Mouse (Mus musculus) G1E (cell line): ENCODE measurements around the gene Pnpla2. TPM values are rescaled to one million over a fixed set of nuclear protein-coding genes. Genes with fewer than 3 reads are reported as not detected.

Experiments used
- ATAC-seq: 2 replicates; pipeline ENCODE4 v1.8.0; 2016; ENCODE audit warnings: mild to moderate bottlenecking; ENCODE audit not compliant: insufficient number of reproducible peaks, poor library complexity, low FRiP score, severe bottlenecking; ENCODE audit errors: extremely low read depth
- DNase-seq: peaks from one replicate; pipeline ENCODE4 v3.0.0; 2012; ENCODE audit warnings: low spot score
- H3K27me3 ChIP-seq: 2 replicates; pipeline ENCODE4 v1.6.1; 2012; ENCODE audit warnings: mild to moderate bottlenecking, low read length, inconsistent platforms; ENCODE audit not compliant: insufficient read depth
- H3K36me3 ChIP-seq: replicated peaks from 2 replicates; pipeline ENCODE3; 2012; ENCODE audit warnings: mild to moderate bottlenecking, inconsistent platforms
- H3K4me1 ChIP-seq: 2 replicates; pipeline ENCODE4 v1.6.1; 2012; ENCODE audit warnings: low read depth, low read length, inconsistent platforms, mixed read lengths; ENCODE audit not compliant: insufficient read depth
- H3K4me3 ChIP-seq: 2 replicates; pipeline ENCODE4 v1.5.1; 2012; ENCODE audit warnings: low read depth, mild to moderate bottlenecking, inconsistent platforms, low read length, moderate library complexity, mixed read lengths
- H3K9me3 ChIP-seq: replicated peaks from 2 replicates; pipeline ENCODE4 v1.6.1; 2012; ENCODE audit warnings: inconsistent platforms
- CTCF ChIP-seq: IDR thresholded peaks from 2 replicates; pipeline ENCODE4 v1.5.1; 2012; ENCODE audit warnings: low read depth, low read length, inconsistent platforms, mixed read lengths
- GATA1 ChIP-seq: IDR thresholded peaks from 2 replicates; pipeline ENCODE4 v1.6.1; 2012; ENCODE audit warnings: borderline replicate concordance, low read length, inconsistent platforms, mixed read lengths
- GATA2 ChIP-seq: IDR thresholded peaks from 2 replicates; pipeline ENCODE4 v1.6.1; 2012; ENCODE audit warnings: low read depth, low read length, inconsistent platforms, borderline replicate concordance
- POLR2AphosphoS5 ChIP-seq: IDR thresholded peaks from 2 replicates; pipeline ENCODE4 v1.6.1; 2012; ENCODE audit warnings: low read depth, low read length, inconsistent platforms; ENCODE audit not compliant: insufficient replicate concordance
- TAL1 ChIP-seq: conservative IDR thresholded peaks from 2 replicates; pipeline ENCODE4 v1.6.1; 2012; ENCODE audit warnings: low read depth, low read length, inconsistent platforms, mixed read lengths
- polyA plus RNA-seq: library from polyadenylated mRNA; stranded (reverse); fragments of >175 nt; gene quantifications from 2 replicates; pipeline ENCODE4 v1.2.3, GENCODE M21; 2012
- total RNA-seq, 2 experiments: library from RNA; stranded (forward) in 1 of 2; stranded (reverse) in 1 of 2; fragments of 200-1000 nt in 1 of 2; fragments of >200 nt in 1 of 2; fragmentation: Nextera tagmentation in 1 of 2; gene quantifications; 2 replicates each; pipeline ENCODE4 v1.2.3; 2014 to 2017

Pnpla2 gene
- total and polyA plus RNA-seq, 3 experiments: 9.9 to 50.5 (median 23.6) TPM

DNA sequence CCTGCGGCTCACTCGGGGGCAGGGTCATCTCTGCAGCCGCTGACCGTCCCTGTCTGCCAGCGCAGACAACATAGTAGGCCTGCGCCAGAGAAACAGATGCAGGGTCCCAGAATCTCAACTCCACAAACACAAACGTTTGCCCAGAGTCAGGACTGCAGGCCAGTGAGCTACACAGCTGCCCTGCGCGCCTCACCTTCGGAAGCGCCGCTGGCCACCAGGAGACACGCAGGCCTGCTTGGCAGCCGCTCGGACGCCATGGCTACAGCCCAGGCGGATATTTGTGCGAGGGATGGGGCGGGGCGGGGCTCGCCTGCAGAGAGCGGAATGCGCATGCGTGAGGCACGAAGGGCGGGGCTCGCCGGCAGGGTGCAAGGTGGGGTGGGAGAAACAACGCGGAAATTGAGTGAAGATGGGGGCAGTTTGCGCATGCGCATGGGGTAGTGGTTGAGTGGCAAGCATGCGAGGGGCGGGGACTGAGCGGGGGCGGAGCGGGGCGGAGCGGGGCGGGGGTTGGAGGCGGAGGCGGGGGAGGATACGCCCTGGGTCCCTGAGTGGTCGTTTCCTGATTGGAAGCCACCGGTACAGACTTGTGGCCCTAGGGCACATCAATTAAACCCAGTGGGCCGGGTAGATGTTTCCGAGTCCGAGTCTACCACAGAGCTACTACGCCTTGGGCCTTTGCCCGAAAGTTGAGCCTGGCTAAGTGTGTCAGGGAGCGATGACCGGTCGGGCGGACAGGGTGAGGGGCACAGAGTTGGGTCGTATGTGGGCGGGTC lies 41.0 kb upstream of the Pnpla2 start, which contains the start of gene Gatd1:
Gene Gatd1 (minus strand): TSS at position 328 of the 776 bp plus-strand sequence.
- no peaks in the 10 kb centered on the region for H3K9me3 ChIP-seq
- no peak for TF ChIP-seq GATA1
- TF ChIP-seq TAL1: no peak
- no peak for TF ChIP-seq GATA2
- TF ChIP-seq POLR2AphosphoS5: no peak
- no peak for TF ChIP-seq CTCF
- peaks cover 51% of the 10 kb centered on the region for H3K4me1 ChIP-seq
- ATAC-seq: peak; percentile 88
- peaks cover 34% of the 10 kb centered on the region for H3K36me3 ChIP-seq
- peaks cover 10% of the 10 kb centered on the region for H3K27me3 ChIP-seq
- DNase-seq: peak; percentile 98
- peak within 1 kb of the TSS; percentile 79 for H3K4me3 ChIP-seq

GRCm38 (mm10) chr7:141416144-141416841 lies 38.7 kb upstream of the Pnpla2 start:
- no peak overlapping the region for H3K4me3 ChIP-seq
- H3K9me3 ChIP-seq: no peaks in the 10 kb centered on the region
- TF ChIP-seq POLR2AphosphoS5 (no peak), GATA2 (no peak), GATA1 (no peak), CTCF (no peak), TAL1 (no peak)
- peaks cover 43% of the 10 kb centered on the region for H3K4me1 ChIP-seq
- no peak for ATAC-seq
- no peak for DNase-seq
- H3K27me3 ChIP-seq: peaks cover 15% of the 10 kb centered on the region
- peaks cover 11% of the 10 kb centered on the region for H3K36me3 ChIP-seq

GRCm38 (mm10) chr7:141417731-141418681 lies 37.0 kb upstream of the Pnpla2 start:
- H3K36me3 ChIP-seq: no peaks in the 10 kb centered on the region
- peaks cover 32% of the 10 kb centered on the region for H3K4me1 ChIP-seq
- H3K9me3 ChIP-seq: no peaks in the 10 kb centered on the region
- ATAC-seq (no peak), DNase-seq (no peak)
- TF ChIP-seq CTCF (no peak), TAL1 (no peak), GATA2 (no peak), POLR2AphosphoS5 (no peak), GATA1 (no peak)
- H3K27me3 ChIP-seq: peaks cover 20% of the 10 kb centered on the region
- no peak overlapping the region for H3K4me3 ChIP-seq

DNA sequence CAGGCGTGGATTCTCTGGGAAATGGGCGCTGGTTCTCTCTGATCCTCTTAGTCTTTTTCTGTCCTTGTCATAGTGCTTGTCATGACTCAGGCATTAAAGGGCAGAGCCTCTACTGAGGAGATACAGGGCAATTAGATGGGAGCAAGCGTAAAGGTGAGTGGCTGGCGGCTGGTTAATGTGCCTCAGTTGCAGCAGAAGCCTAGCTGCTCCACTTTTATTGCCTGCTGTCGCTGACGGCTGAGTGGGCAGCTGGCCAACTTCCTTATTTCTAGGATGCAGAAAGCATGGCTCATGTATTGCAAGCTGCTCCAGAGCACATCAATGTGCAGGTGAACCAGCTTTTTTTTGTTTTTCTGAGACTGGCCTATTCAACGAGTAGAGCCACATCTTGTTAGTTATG lies 36.0 kb upstream of the Pnpla2 start:
- Histone ChIP-seq H3K27me3 (peaks cover 29% of the 10 kb centered on the region), H3K4me1 (peaks cover 26% of the 10 kb centered on the region), H3K36me3 (no peaks in the 10 kb centered on the region), H3K9me3 (no peaks in the 10 kb centered on the region), H3K4me3 (no peak overlapping the region)
- no peak for DNase-seq
- no peak for ATAC-seq
- no peak for TF ChIP-seq CTCF
- TF ChIP-seq POLR2AphosphoS5: no peak
- TF ChIP-seq GATA1: no peak
- no peak for TF ChIP-seq GATA2
- TF ChIP-seq TAL1: no peak

GRCm38 (mm10) chr7:141420030-141420702 lies 34.8 kb upstream of the Pnpla2 start:
- no peak for ATAC-seq
- Histone ChIP-seq H3K36me3 (no peaks in the 10 kb centered on the region), H3K9me3 (no peaks in the 10 kb centered on the region)

More at GRCm38 (mm10) chr7:141420030-141420702, 34.8 kb upstream of the Pnpla2 start:
- no peak for DNase-seq
- no peak for TF ChIP-seq POLR2AphosphoS5
- TF ChIP-seq GATA2: no peak
- no peak for TF ChIP-seq CTCF
- TF ChIP-seq GATA1: no peak
- TF ChIP-seq TAL1: no peak
- Histone ChIP-seq H3K4me3 (no peak overlapping the region), H3K4me1 (peaks cover 20% of the 10 kb centered on the region), H3K27me3 (peaks cover 32% of the 10 kb centered on the region)
